Mouse (Mus musculus) stomach, embryonic 14.5 days (tissue): ENCODE data around the gene Tgm1. TPM values are rescaled to one million over a fixed set of nuclear protein-coding genes. Genes with fewer than 3 reads are reported as not detected.
A peak's percentile ranks its signal among the peaks of the same experiment; 100 is the strongest.

Experiments used
- ATAC-seq: fragments of 200-750 bp; cut with Nextera tagmentation; 2 replicates; pipeline ENCODE4 v1.8.0; 2017; ENCODE audit warnings: low read depth, moderate TSS enrichment; ENCODE audit not compliant: insufficient number of reproducible peaks, insufficient read depth, low FRiP score
- H3K27ac ChIP-seq: fragments of 300-500 bp; sonication (generic); 2 replicates; pipeline ENCODE4 v1.5.1; 2014; ENCODE audit warnings: mild to moderate bottlenecking, low read length, moderate library complexity, mixed read lengths
- H3K27me3 ChIP-seq: fragments of 300-500 bp; sonication (generic); 2 replicates; pipeline ENCODE4 v1.6.1; 2014; ENCODE audit warnings: low read length, control low read depth, mixed read lengths; ENCODE audit not compliant: control insufficient read depth, insufficient read depth
- H3K36me3 ChIP-seq: fragments of 300-500 bp; sonication (generic); 2 replicates; pipeline ENCODE4 v1.6.1; 2014; ENCODE audit warnings: mild to moderate bottlenecking, control low read depth, low read length, moderate library complexity, mixed read lengths; ENCODE audit not compliant: control insufficient read depth, insufficient read depth
- H3K4me1 ChIP-seq: fragments of 300-500 bp; sonication (generic); 2 replicates; pipeline ENCODE4 v1.6.1; 2014; ENCODE audit warnings: low read length, control low read depth, mixed read lengths; ENCODE audit not compliant: control insufficient read depth, insufficient read depth
- H3K4me2 ChIP-seq: fragments of 300-500 bp; sonication (generic); replicated peaks from 2 replicates; pipeline ENCODE4 v1.6.1; 2014; ENCODE audit warnings: low read depth, low read length, control low read depth
- H3K4me3 ChIP-seq: fragments of 300-500 bp; sonication (generic); 2 replicates; pipeline ENCODE4 v1.5.1; 2014; ENCODE audit warnings: low read depth, low read length, control low read depth
- H3K9ac ChIP-seq: fragments of 300-500 bp; sonication (generic); replicated peaks from 2 replicates; pipeline ENCODE4 v1.6.1; 2014; ENCODE audit warnings: low read depth, mild to moderate bottlenecking, control low read depth, low read length, moderate library complexity, mixed read lengths
- H3K9me3 ChIP-seq: fragments of 300-500 bp; sonication (generic); 2 replicates; pipeline ENCODE4 v1.6.1; 2016; ENCODE audit warnings: low read depth, low read length, control low read depth; ENCODE audit not compliant: control insufficient read depth
- WGBS: fragments of 180-500 bp; shearing (Covaris S2); extraction: QIAGEN DNeasy Blood & Tissue Kit; methylation state at CpG from one replicate; pipeline ENCODE4 v1.1.7; 2014; 5-methylcytosine and 5-hydroxymethylcytosine counted together
- polyA plus RNA-seq: library from polyadenylated mRNA; unstranded; fragments of >200 nt; fragmentation: Nextera tagmentation; extraction: Ambion mirVana; gene quantifications from 2 replicates; pipeline ENCODE4 v1.2.1, GENCODE M21; 2014

Tgm1 gene
- polyA plus RNA-seq, 1 experiment from 2014 or later, result 21.3 TPM

- H3K27me3 ChIP-seq, result no peaks in the 10 kb centered on the region
- H3K27ac ChIP-seq, result peak within 1 kb of the TSS; percentile 84; the same call in 1 of the 2 replicates
- peak within 1 kb of the TSS; percentile 79 for H3K4me3 ChIP-seq
- H3K9ac ChIP-seq, result peak within 1 kb of the TSS; percentile 60
- WGBS, result under 1% methylated on average over 50 of the region's 50 CpGs
- H3K36me3 ChIP-seq, result peaks cover 11% of the 10 kb centered on the region
- peak within 1 kb of the TSS; percentile 63 for H3K4me2 ChIP-seq
- H3K9me3 ChIP-seq, result no peaks in the 10 kb centered on the region
- H3K4me1 ChIP-seq, result no peaks in the 10 kb centered on the region
- ATAC-seq, result peak; percentile 96
These were observed 8.1 kb upstream of the Tgm1 start, which contains the start of gene Rabggta for GRCm38 (mm10) chr14:55721700-55722437. TSS of gene Rabggta (minus strand) at chr14:55722263.

GRCm38 (mm10) chr14:55721076-55721475, 7.3 kb upstream of the Tgm1 start:
- H3K4me2 ChIP-seq, result peak overlapping the region; percentile 63
- no peaks in the 10 kb centered on the region for H3K9me3 ChIP-seq
- H3K27ac ChIP-seq, result no peak overlapping the region
- ATAC-seq, result no peak
- H3K4me1 ChIP-seq, result no peaks in the 10 kb centered on the region
- H3K4me3 ChIP-seq, result peak overlapping the region; percentile 79
- H3K36me3 ChIP-seq, result peaks cover 16% of the 10 kb centered on the region
- 75% methylated on average over 6 of the region's 6 CpGs for WGBS
- no peak overlapping the region for H3K9ac ChIP-seq
- H3K27me3 ChIP-seq, result no peaks in the 10 kb centered on the region

GRCm38 (mm10) chr14:55720666-55721065, 6.9 kb upstream of the Tgm1 start:
- WGBS, result 92% methylated on average over 12 of the region's 12 CpGs
- no peaks in the 10 kb centered on the region for H3K4me1 ChIP-seq
- H3K27ac ChIP-seq, result no peak overlapping the region
- H3K27me3 ChIP-seq, result no peaks in the 10 kb centered on the region
- no peak for ATAC-seq
- no peak overlapping the region for H3K4me3 ChIP-seq
- H3K9me3 ChIP-seq, result no peaks in the 10 kb centered on the region
- H3K36me3 ChIP-seq, result peaks cover 16% of the 10 kb centered on the region
- no peak overlapping the region for H3K4me2 ChIP-seq
- H3K9ac ChIP-seq, result no peak overlapping the region

- ATAC-seq, result no peak
- no peaks in the 10 kb centered on the region for H3K4me1 ChIP-seq
- WGBS, result 83% methylated on average over 6 of the region's 6 CpGs
These were observed 6.0 kb upstream of the Tgm1 start for GRCm38 (mm10) chr14:55719737-55720136.

GRCm38 (mm10) chr14:55716884-55717283, 3.2 kb upstream of the Tgm1 start:
- no peak overlapping the region for H3K9ac ChIP-seq
- H3K27ac ChIP-seq, result no peak overlapping the region
- WGBS, result 79% methylated on average over 8 of the region's 8 CpGs
- H3K27me3 ChIP-seq, result no peaks in the 10 kb centered on the region
- no peak overlapping the region for H3K4me3 ChIP-seq
- H3K4me1 ChIP-seq, result no peaks in the 10 kb centered on the region; the same call in 1 of the 2 replicates
- no peaks in the 10 kb centered on the region for H3K9me3 ChIP-seq
- no peak overlapping the region for H3K4me2 ChIP-seq
- peaks cover 16% of the 10 kb centered on the region for H3K36me3 ChIP-seq
- ATAC-seq, result no peak

More at GRCm38 (mm10) chr14:55719737-55720136, 6.0 kb upstream of the Tgm1 start:
- no peaks in the 10 kb centered on the region for H3K9me3 ChIP-seq
- H3K4me2 ChIP-seq, result no peak overlapping the region
- peaks cover 16% of the 10 kb centered on the region for H3K36me3 ChIP-seq
- no peak overlapping the region for H3K4me3 ChIP-seq
- no peak overlapping the region for H3K27ac ChIP-seq
- H3K27me3 ChIP-seq, result no peaks in the 10 kb centered on the region
- no peak overlapping the region for H3K9ac ChIP-seq

DNA sequence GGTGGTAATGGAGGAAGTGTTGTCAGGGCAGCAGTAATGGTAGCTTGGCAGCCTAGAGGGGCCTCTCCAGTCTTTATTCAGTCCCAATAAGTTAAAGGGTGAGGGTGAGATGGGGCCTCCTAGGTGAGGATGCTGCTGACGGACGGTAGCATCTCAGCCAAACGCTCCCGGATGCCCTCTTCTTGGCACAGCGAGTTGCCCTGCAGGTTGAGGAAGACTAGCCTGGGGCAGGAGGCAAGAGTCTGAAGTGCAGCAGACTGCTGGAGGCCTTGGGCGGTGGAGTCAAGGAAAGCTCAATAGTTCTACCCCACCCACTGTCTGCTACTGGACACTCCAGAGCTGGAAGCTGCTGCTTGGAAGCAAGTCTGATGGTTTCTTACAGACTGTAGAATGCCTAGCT, 2.5 kb upstream of the Tgm1 start:
- Histone ChIP-seq H3K9ac (no peak overlapping the region), H3K4me1 (no peaks in the 10 kb centered on the region; the same call in 1 of the 2 replicates), H3K27me3 (no peaks in the 10 kb centered on the region), H3K4me2 (no peak overlapping the region), H3K36me3 (peaks cover 16% of the 10 kb centered on the region), H3K9me3 (no peaks in the 10 kb centered on the region), H3K27ac (peak overlapping the region; percentile 28; the same call in 1 of the 2 replicates), H3K4me3 (no peak overlapping the region)
- WGBS, result 86% methylated on average over 6 of the region's 6 CpGs
- no peak for ATAC-seq

- Histone ChIP-seq H3K4me1 (no peaks in the 10 kb centered on the region; the same call in 1 of the 2 replicates), H3K27me3 (no peaks in the 10 kb centered on the region), H3K4me2 (no peak overlapping the region), H3K9ac (no peak overlapping the region), H3K36me3 (peaks cover 16% of the 10 kb centered on the region), H3K9me3 (no peaks in the 10 kb centered on the region), H3K4me3 (no peak overlapping the region), H3K27ac (no peak overlapping the region)
- ATAC-seq, result peak; percentile 73
- WGBS, result 27% methylated on average over 6 of the region's 6 CpGs
These were observed 1.2 kb upstream of the Tgm1 start for GRCm38 (mm10) chr14:55714893-55715292.

DNA sequence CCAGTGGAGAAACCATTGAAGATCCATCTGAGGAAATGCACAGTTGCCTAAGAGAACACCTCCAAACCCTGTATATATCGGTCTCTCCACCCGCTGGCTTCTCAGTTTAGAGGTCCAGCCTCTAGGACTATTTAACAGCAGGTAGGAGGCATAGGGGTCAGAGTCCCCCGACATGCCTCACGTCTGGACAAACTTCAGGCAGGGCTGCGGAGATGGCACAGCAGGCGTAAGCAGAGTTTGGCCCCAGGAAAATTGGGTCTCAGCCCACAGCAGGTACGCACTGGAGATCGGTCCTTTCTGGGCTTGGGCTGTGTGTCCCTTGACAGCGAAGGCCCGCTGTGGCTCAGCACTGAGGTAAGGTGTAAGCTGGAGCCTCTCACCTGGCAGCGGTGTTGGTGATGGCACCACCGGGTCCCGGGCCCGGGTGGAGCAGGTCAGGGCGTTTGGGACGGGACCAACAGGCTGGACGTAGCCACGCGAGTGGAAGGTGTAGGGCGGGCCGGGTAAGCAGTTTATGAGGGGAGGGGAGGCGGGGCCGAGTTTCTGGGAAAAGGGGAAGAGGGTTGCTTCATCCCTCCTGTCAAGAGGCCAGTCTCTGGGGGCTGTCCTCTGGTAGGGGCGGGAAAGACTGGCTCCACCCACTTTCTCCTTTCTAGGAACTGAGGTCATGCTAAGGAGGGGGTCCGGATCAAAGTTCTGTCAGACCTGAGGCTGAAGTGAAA, 558 bp downstream of the Tgm1 start:
- H3K4me1 ChIP-seq, result no peaks in the 10 kb centered on the region; the same call in 1 of the 2 replicates
- H3K4me2 ChIP-seq, result peak overlapping the region; percentile 41
- no peaks in the 10 kb centered on the region for H3K27me3 ChIP-seq
- H3K9ac ChIP-seq, result 0 out of 2 replicates have a peak overlapping the region, but pooled peaks have one; percentile 10
- 0 out of 2 replicates have a peak, but pooled peaks have one; percentile 17 for ATAC-seq
- peak overlapping the region; percentile 40; the same call in 1 of the 2 replicates for H3K27ac ChIP-seq
- WGBS, result 15% methylated on average over 25 of the region's 25 CpGs
- H3K9me3 ChIP-seq, result no peaks in the 10 kb centered on the region
- peak overlapping the region; percentile 18; the same call in 1 of the 2 replicates for H3K4me3 ChIP-seq
- peaks cover 10% of the 10 kb centered on the region for H3K36me3 ChIP-seq
